Mouse (Mus musculus) lung, embryonic 16.5 days (tissue): ENCODE results near the gene Slc45a2. TPM values are rescaled to one million over a fixed set of nuclear protein-coding genes. Genes with fewer than 3 reads are reported as not detected.

Source experiments
- ATAC-seq: fragments of 200-750 bp; cut with Nextera tagmentation; 2 replicates; pipeline ENCODE4 v1.8.0; 2017; ENCODE audit warnings: low read depth, mild to moderate bottlenecking, moderate library complexity
- H3K27ac ChIP-seq: fragments of 300-500 bp; sonication (generic); 2 replicates; pipeline ENCODE4 v1.5.1; 2014; ENCODE audit warnings: mild to moderate bottlenecking, control low read depth, low read length
- H3K27me3 ChIP-seq: fragments of 300-500 bp; sonication (generic); 2 replicates; pipeline ENCODE4 v1.6.1; 2014; ENCODE audit warnings: low read depth, low read length, mixed read lengths; ENCODE audit not compliant: control insufficient read depth, insufficient read depth
- H3K36me3 ChIP-seq: fragments of 300-500 bp; sonication (generic); 2 replicates; pipeline ENCODE4 v1.6.1; 2014; ENCODE audit warnings: low read length; ENCODE audit not compliant: control insufficient read depth, insufficient read depth
- H3K4me1 ChIP-seq: fragments of 300-500 bp; sonication (generic); replicated peaks from 2 replicates; pipeline ENCODE4 v1.6.1; 2014; ENCODE audit warnings: low read length, mixed read lengths; ENCODE audit not compliant: control insufficient read depth, insufficient read depth
- H3K4me2 ChIP-seq: fragments of 300-500 bp; sonication (generic); 2 replicates; pipeline ENCODE4 v1.6.1; 2014; ENCODE audit warnings: low read depth, low read length, control low read depth
- H3K4me3 ChIP-seq: fragments of 300-500 bp; sonication (generic); 2 replicates; pipeline ENCODE4 v1.5.1; 2014; ENCODE audit warnings: mild to moderate bottlenecking, low read length, control low read depth
- H3K9ac ChIP-seq: fragments of 300-500 bp; sonication (generic); 2 replicates; pipeline ENCODE4 v1.6.1; 2014; ENCODE audit warnings: low read length, control low read depth
- H3K9me3 ChIP-seq: fragments of 300-500 bp; sonication (generic); 2 replicates; pipeline ENCODE4 v1.6.1; 2016; ENCODE audit warnings: low read length; ENCODE audit not compliant: control insufficient read depth
- WGBS: fragments of 180-500 bp; shearing (Covaris S2); extraction: QIAGEN DNeasy Blood & Tissue Kit; methylation state at CpG from one replicate; pipeline ENCODE4 v1.1.7; 2014; 5-methylcytosine and 5-hydroxymethylcytosine counted together
- polyA plus RNA-seq: library from polyadenylated mRNA; unstranded; fragments of >200 nt; fragmentation: Nextera tagmentation; extraction: Ambion mirVana; gene quantifications from 2 replicates; pipeline ENCODE4 v1.2.1, GENCODE M21; 2015

The Slc45a2 gene
- not detected in 2 replicates for polyA plus RNA-seq

GRCm38 (mm10) chr15:11000421-11000820, at the start of gene Slc45a2:
TSS of gene Slc45a2 (plus strand) at chr15:11000721.
- H3K4me3 ChIP-seq, result no peak within 1 kb of the TSS
- H3K9me3 ChIP-seq, result no peaks in the 10 kb centered on the region
- no peaks in the 10 kb centered on the region for H3K4me1 ChIP-seq
- no peak within 1 kb of the TSS for H3K27ac ChIP-seq
- WGBS, result 52% methylated on average over 7 of the region's 7 CpGs
- H3K27me3 ChIP-seq, result no peaks in the 10 kb centered on the region
- H3K9ac ChIP-seq, result no peak within 1 kb of the TSS; the same call in 1 of the 2 replicates
- ATAC-seq, result no peak
- 0 out of 2 replicates have a peak within 1 kb of the TSS, but pooled peaks have one; percentile 21 for H3K4me2 ChIP-seq
- H3K36me3 ChIP-seq, result no peaks in the 10 kb centered on the region

- WGBS, result 60% methylated on average over 23 of the region's 23 CpGs
- H3K4me3 ChIP-seq, result no peak within 1 kb of the TSS
Observed at GRCm38 (mm10) chr15:10951951-10952759, 48.4 kb upstream of the Slc45a2 start, which contains the start of gene C1qtnf3. TSS of gene C1qtnf3 (plus strand) at chr15:10952332.

GRCm38 (mm10) chr15:10952760-10953305, 47.7 kb upstream of the Slc45a2 start:
- Histone ChIP-seq H3K36me3 (no peaks in the 10 kb centered on the region), H3K4me3 (no peak overlapping the region), H3K27me3 (no peaks in the 10 kb centered on the region), H3K9ac (no peak overlapping the region), H3K27ac (no peak overlapping the region), H3K4me2 (no peak overlapping the region), H3K4me1 (no peaks in the 10 kb centered on the region), H3K9me3 (no peaks in the 10 kb centered on the region)
- 46% methylated on average over 4 of the region's 4 CpGs for WGBS
- ATAC-seq, result no peak

More at GRCm38 (mm10) chr15:10951951-10952759, 48.4 kb upstream of the Slc45a2 start, which contains the start of gene C1qtnf3:
- H3K36me3 ChIP-seq, result no peaks in the 10 kb centered on the region
- H3K9me3 ChIP-seq, result no peaks in the 10 kb centered on the region
- no peak within 1 kb of the TSS for H3K27ac ChIP-seq
- no peak within 1 kb of the TSS for H3K4me2 ChIP-seq
- no peak within 1 kb of the TSS for H3K9ac ChIP-seq
- H3K27me3 ChIP-seq, result no peaks in the 10 kb centered on the region
- ATAC-seq, result no peak
- no peaks in the 10 kb centered on the region for H3K4me1 ChIP-seq

- Histone ChIP-seq H3K4me1 (no peaks in the 10 kb centered on the region), H3K4me2 (no peak overlapping the region), H3K9me3 (no peaks in the 10 kb centered on the region), H3K9ac (no peak overlapping the region), H3K4me3 (no peak overlapping the region), H3K27me3 (no peaks in the 10 kb centered on the region), H3K36me3 (no peaks in the 10 kb centered on the region), H3K27ac (no peak overlapping the region)
- no peak for ATAC-seq
- WGBS, result 81% methylated on average over 1 of the region's 1 CpGs
Observed at GRCm38 (mm10) chr15:10953465-10953864, 47.1 kb upstream of the Slc45a2 start.

- no peak for ATAC-seq
- Histone ChIP-seq H3K9me3 (no peaks in the 10 kb centered on the region), H3K36me3 (no peaks in the 10 kb centered on the region), H3K9ac (no peak overlapping the region), H3K4me1 (no peaks in the 10 kb centered on the region), H3K27me3 (no peaks in the 10 kb centered on the region), H3K27ac (no peak overlapping the region), H3K4me3 (no peak overlapping the region), H3K4me2 (no peak overlapping the region)
- WGBS, result 72% methylated on average over 6 of the region's 6 CpGs
Observed at GRCm38 (mm10) chr15:10954381-10955016, 46.0 kb upstream of the Slc45a2 start.

GRCm38 (mm10) chr15:10955156-10955555, 45.4 kb upstream of the Slc45a2 start:
- Histone ChIP-seq H3K36me3 (no peaks in the 10 kb centered on the region), H3K9ac (no peak overlapping the region), H3K4me1 (no peaks in the 10 kb centered on the region), H3K4me3 (no peak overlapping the region), H3K27me3 (no peaks in the 10 kb centered on the region), H3K9me3 (no peaks in the 10 kb centered on the region), H3K27ac (no peak overlapping the region), H3K4me2 (no peak overlapping the region)
- 52% methylated on average over 5 of the region's 5 CpGs for WGBS
- ATAC-seq, result no peak

GRCm38 (mm10) chr15:10956706-10957105, 43.8 kb upstream of the Slc45a2 start:
- 57% methylated on average over 3 of the region's 3 CpGs for WGBS
- no peak for ATAC-seq
- no peaks in the 10 kb centered on the region for H3K27me3 ChIP-seq
- no peak overlapping the region for H3K4me2 ChIP-seq
- no peak overlapping the region for H3K4me3 ChIP-seq
- no peak overlapping the region for H3K9ac ChIP-seq
- no peak overlapping the region for H3K27ac ChIP-seq
- H3K36me3 ChIP-seq, result no peaks in the 10 kb centered on the region
- H3K9me3 ChIP-seq, result no peaks in the 10 kb centered on the region
- H3K4me1 ChIP-seq, result no peaks in the 10 kb centered on the region

GRCm38 (mm10) chr15:10959277-10960026, 41.1 kb upstream of the Slc45a2 start:
- 81% methylated on average over 15 of the region's 15 CpGs for WGBS
- no peaks in the 10 kb centered on the region for H3K9me3 ChIP-seq
- H3K4me3 ChIP-seq, result no peak overlapping the region

More at GRCm38 (mm10) chr15:10959277-10960026, 41.1 kb upstream of the Slc45a2 start:
- no peak for ATAC-seq
- no peak overlapping the region for H3K9ac ChIP-seq
- no peak overlapping the region for H3K4me2 ChIP-seq
- no peak overlapping the region for H3K27ac ChIP-seq
- H3K4me1 ChIP-seq, result no peaks in the 10 kb centered on the region
- H3K27me3 ChIP-seq, result no peaks in the 10 kb centered on the region
- no peaks in the 10 kb centered on the region for H3K36me3 ChIP-seq
